ENCODE assay signal across 8 mouse cellular contexts in the genomic region with DNA sequence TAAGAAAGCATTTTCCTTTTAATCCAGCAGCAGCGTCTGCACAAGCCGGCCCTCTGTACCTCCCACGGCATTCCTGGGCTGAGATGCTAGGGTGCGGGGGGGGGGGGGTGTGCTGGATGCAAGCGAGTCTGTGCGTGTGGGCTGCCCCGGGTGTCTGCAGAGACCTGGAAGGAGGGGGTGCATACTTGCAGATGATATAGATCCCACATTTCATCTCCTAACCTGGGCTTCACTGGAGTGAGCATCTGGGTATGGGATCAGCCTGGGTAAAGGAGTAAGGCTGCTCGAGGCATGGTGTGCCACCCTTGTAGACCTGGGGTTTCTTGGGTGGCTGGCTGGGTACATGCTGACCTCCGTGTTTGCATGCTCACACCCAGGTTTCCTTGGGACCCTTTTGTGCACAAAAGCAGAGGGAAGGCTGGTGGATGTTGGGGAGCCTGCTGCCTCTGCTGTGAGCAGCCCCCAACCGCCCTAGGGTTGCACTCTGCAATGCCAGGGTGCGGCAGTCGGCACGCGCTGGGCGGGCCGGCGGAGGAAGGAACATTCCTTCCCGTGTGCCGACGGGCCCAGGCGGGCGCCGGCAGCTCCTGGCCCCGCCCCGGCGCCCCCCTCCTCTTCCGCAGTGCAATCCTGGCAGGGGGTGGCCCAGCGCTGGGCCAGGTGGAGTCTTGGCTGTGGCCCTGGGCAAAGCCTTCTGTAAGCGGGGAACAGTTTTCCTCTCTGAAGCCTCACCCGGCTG. TPM values are rescaled to one million over a fixed set of nuclear protein-coding genes. Genes with fewer than 3 reads are reported as not detected.
DNase-seq lines count a peak whose midpoint lies in the region; ATAC-seq lines count a peak whose summit lies in the region.

No protein-coding gene starts in this region.

- H3K9me3 ChIP-seq in heart, embryonic 14.5 days (ENCODE audit: control insufficient read depth, low read length) = no peaks in the 10 kb centered on the region
- H3K9me3 ChIP-seq in limb, embryonic 11.5 days (ENCODE audit: control insufficient read depth, low read length) = no peaks in the 10 kb centered on the region

- H3K9ac ChIP-seq in heart, embryonic 14.5 days (ENCODE audit: low read length) = peak overlapping the region; percentile 68
- peak overlapping the region; percentile 49 for H3K9ac ChIP-seq in limb, embryonic 11.5 days (ENCODE audit: low read length)

- 4% methylated on average over 24 of the region's 30 CpGs for WGBS in heart, embryonic 14.5 days
- WGBS in limb, embryonic 11.5 days = 1% methylated on average over 29 of the region's 30 CpGs

- intact Hi-C loops in left cerebral cortex, postnatal 4 days (cut with DNase I) = no loop called here

- H3K4me2 ChIP-seq in heart, embryonic 14.5 days (ENCODE audit: low read length) = peak overlapping the region; percentile 76
- H3K4me2 ChIP-seq in limb, embryonic 11.5 days (ENCODE audit: low read depth, severe bottlenecking) = peak overlapping the region; percentile 50

- DNase-seq in left cerebral cortex, postnatal 4 days = peak; percentile 57
- no peak for DNase-seq in left cerebral cortex, adult 9 months (ENCODE audit: low spot score in 2 of 2)
- peak; percentile 44 for DNase-seq in adrenal gland, postnatal 25 days
- DNase-seq in limb, embryonic 11.5 days (ENCODE audit: low spot score) = no peak
- DNase-seq in mesoderm, embryonic 11.5 days (ENCODE audit: low read depth, low spot score) = peak; percentile 50
- no peak for DNase-seq in right cerebral cortex, postnatal 14 days
- no peak for DNase-seq in frontal cortex, postnatal 14 days (ENCODE audit: low spot score in 2 of 2)

- peaks cover 43% of the 10 kb centered on the region for H3K27me3 ChIP-seq in heart, embryonic 14.5 days (ENCODE audit: control insufficient read depth, insufficient read depth, low read length)
- H3K27me3 ChIP-seq in limb, embryonic 11.5 days (ENCODE audit: control insufficient read depth, insufficient read depth, low read length) = peaks cover 50% of the 10 kb centered on the region

- peak overlapping the region; percentile 16 to 34 for H3K4me3 ChIP-seq in heart, embryonic 14.5 days (ENCODE audit: control insufficient read depth in 1 of 2, insufficient read depth in 1 of 2, low read depth in 1 of 2, low read length in 2 of 2)
- H3K4me3 ChIP-seq in limb, embryonic 11.5 days (ENCODE audit: low read depth, low read length) = peak overlapping the region; percentile 20

- peak overlapping the region; percentile 58 to 82 for H3K27ac ChIP-seq in heart, embryonic 14.5 days (replicated peaks in 1 of 2; ENCODE audit: control insufficient read depth in 1 of 2, insufficient read depth in 1 of 2, low read depth in 2 of 2, low read length in 2 of 2)
- no peak overlapping the region; the same call in 1 of the 2 replicates for H3K27ac ChIP-seq in limb, embryonic 11.5 days (replicated peaks; ENCODE audit: low read depth, low read length)

- H3K36me3 ChIP-seq in heart, embryonic 14.5 days (ENCODE audit: control insufficient read depth, insufficient read depth, low read length) = no peaks in the 10 kb centered on the region
- H3K36me3 ChIP-seq in limb, embryonic 11.5 days (ENCODE audit: control insufficient read depth, insufficient read depth, low read length) = 0 out of 2 replicates have a peak, but pooled peaks cover 2% of the 10 kb centered on the region

- peaks cover 27 to 52% of the 10 kb centered on the region in 2 experiments for H3K4me1 ChIP-seq in heart, embryonic 14.5 days (ENCODE audit: control insufficient read depth in 2 of 2, insufficient read depth in 2 of 2, low read length in 2 of 2)
- H3K4me1 ChIP-seq in limb, embryonic 11.5 days (ENCODE audit: control insufficient read depth, insufficient read depth, low read length) = peaks cover 42% of the 10 kb centered on the region

- ATAC-seq in heart, embryonic 14.5 days (ENCODE audit: insufficient number of reproducible peaks, insufficient read depth, low FRiP score, low read depth) = peak; percentile 37
- ATAC-seq in limb, embryonic 11.5 days (ENCODE audit: insufficient number of reproducible peaks, low FRiP score, low TSS enrichment, low read depth) = no peak

RNA-seq across cellular contexts. Expression of a gene that starts 3.3 kb away (rescaled TPM):
- 10 to 100 TPM; 19.7 to 20.7 TPM for total RNA-seq in left cerebral cortex, postnatal 4 days (2021)
- total RNA-seq in adrenal gland, postnatal 25 days (2021) = 9.6 and 16.8 TPM in 2 replicates
- 3.8 and 6.4 TPM in 2 replicates for polyA plus RNA-seq in heart, embryonic 14.5 days (2014; fragmentation: Nextera tagmentation; extraction: Ambion mirVana)
- polyA plus RNA-seq in limb, embryonic 11.5 days (2014; fragmentation: Nextera tagmentation; extraction: Ambion mirVana) = 9.0 and 10.8 TPM in 2 replicates

RNA-seq across cellular contexts. Expression of a gene that starts 38.4 kb away (rescaled TPM):
- total RNA-seq in left cerebral cortex, postnatal 4 days (2021) = 100 to 1,000 TPM; 382 to 395 TPM
- total RNA-seq in adrenal gland, postnatal 25 days (2021) = 121 and 195 TPM in 2 replicates
- 32.8 and 35.7 TPM in 2 replicates for polyA plus RNA-seq in heart, embryonic 14.5 days (2014; fragmentation: Nextera tagmentation; extraction: Ambion mirVana)
- polyA plus RNA-seq in limb, embryonic 11.5 days (2014; fragmentation: Nextera tagmentation; extraction: Ambion mirVana) = 51.4 and 58.3 TPM in 2 replicates

RNA-seq across cellular contexts. Expression of a gene that starts 45.6 kb away (rescaled TPM):
- total RNA-seq in left cerebral cortex, postnatal 4 days (2021) = not detected
- total RNA-seq in adrenal gland, postnatal 25 days (2021) = not detected in 2 replicates
- polyA plus RNA-seq in heart, embryonic 14.5 days (2014; fragmentation: Nextera tagmentation; extraction: Ambion mirVana) = not detected in 2 replicates
- not detected in 2 replicates for polyA plus RNA-seq in limb, embryonic 11.5 days (2014; fragmentation: Nextera tagmentation; extraction: Ambion mirVana)

Comparison
In these comparisons a context has a peak if more than half of its experiments do, and no peak if none do; other contexts are left out.
1. DNase-seq: peak in left cerebral cortex, postnatal 4 days (single experiment), adrenal gland, postnatal 25 days (single experiment) and mesoderm, embryonic 11.5 days (single experiment); none in left cerebral cortex, adult 9 months (0 of 2), limb, embryonic 11.5 days (single experiment), right cerebral cortex, postnatal 14 days (single experiment) and frontal cortex, postnatal 14 days (0 of 2).